Mouse (Mus musculus): ENCODE measurements around the gene Lrp1. TPM values are rescaled to one million over a fixed set of nuclear protein-coding genes. Genes with fewer than 3 reads are reported as not detected.

Gene Lrp1
- total and polyA plus RNA-seq, 3 experiments, result 3.1 to 51.2 (median 11.8) TPM

DNA sequence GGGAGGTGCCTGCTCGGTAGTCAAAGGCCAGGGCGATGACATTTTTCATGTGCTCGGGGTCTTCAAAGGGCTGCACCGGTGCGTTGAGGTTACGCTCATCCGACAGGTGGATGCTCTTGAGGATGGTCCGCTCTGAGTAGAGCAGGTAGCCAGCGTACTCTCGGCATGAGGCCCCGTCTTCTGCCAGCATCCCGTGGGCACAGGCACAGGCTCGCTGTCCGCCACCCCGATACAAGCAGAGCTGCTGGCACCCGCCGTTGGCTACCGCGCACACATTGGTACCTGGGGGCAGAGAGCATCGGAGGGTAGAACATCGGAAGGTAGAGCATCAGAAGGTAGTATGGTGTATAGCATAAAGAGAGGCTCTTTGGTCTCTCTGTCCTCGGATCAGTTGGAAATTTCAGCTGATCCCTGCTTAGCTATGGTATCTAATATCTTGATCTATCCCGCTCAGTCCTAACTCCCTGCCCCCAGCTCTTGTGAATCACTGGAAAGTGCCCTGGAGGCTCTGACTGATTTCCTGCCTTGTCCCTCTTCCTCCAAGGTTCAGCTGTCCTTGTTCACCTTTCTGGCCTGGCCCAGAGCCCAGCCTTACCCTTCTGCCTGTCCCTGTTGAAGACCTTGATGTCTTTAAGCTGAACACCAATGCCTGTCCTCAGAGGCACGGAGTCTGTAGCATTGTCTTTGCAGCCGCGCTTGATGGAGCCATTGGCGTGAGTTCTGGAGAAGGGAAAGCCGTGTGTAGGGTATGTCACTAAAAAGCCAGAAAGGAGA is 54.2 kb downstream of the Lrp1 start:
- no peak overlapping the region for H3K27ac ChIP-seq (ENCODE audit: insufficient read depth, low read depth)
- no peak overlapping the region for H3K4me2 ChIP-seq (ENCODE audit: insufficient read depth, low read depth, poor library complexity, severe bottlenecking)
- dilution Hi-C loops (cut with MboI; ENCODE audit: extremely low pct_ligation_motif_present, extremely low pct_unique_long_range_greater_than_20kb, low sequenced_read_pairs), result no loop called here
- H3K27me3 ChIP-seq (replicated peaks), result no peaks in the 10 kb centered on the region
- TF ChIP-seq JUND (conservative IDR thresholded peaks at IDR 0.05; ENCODE audit: low read depth, low read length) (no peak), POLR2AphosphoS2 (IDR thresholded peaks at IDR 0.05; ENCODE audit: low read depth, low read length) (no peak), MAFK (IDR thresholded peaks at IDR 0.05; ENCODE audit: insufficient replicate concordance, low read length) (no peak), ELF1 (IDR thresholded peaks at IDR 0.05; ENCODE audit: low read depth, low read length) (no peak), BHLHE40 (IDR thresholded peaks at IDR 0.05; ENCODE audit: low read depth, low read length) (no peak), MXI1 (IDR thresholded peaks at IDR 0.05; ENCODE audit: low read depth, low read length) (no peak)
- peaks cover 0 to 19% of the 10 kb centered on the region in 2 experiments; a peak in 2 of 4 replicates for H3K4me1 ChIP-seq (ENCODE audit: control insufficient read depth in 1 of 2, insufficient read depth in 2 of 2)
- no peaks in the 10 kb centered on the region for H3K9me3 ChIP-seq (replicated peaks; ENCODE audit: low read length)
- no peak overlapping the region for H3K9ac ChIP-seq (ENCODE audit: insufficient read depth, low read depth)
- peaks cover 67 to 70% of the 10 kb centered on the region in 2 experiments for H3K36me3 ChIP-seq (replicated peaks in 1 of 2; ENCODE audit: control insufficient read depth in 1 of 2, insufficient read depth in 1 of 2, low read length in 1 of 2)
- H3K79me2 ChIP-seq (replicated peaks; ENCODE audit: control insufficient read depth, extremely low read depth, insufficient read depth, poor library complexity, severe bottlenecking), result no peaks in the 10 kb centered on the region
- no peak overlapping the region for H3K4me3 ChIP-seq (replicated peaks in 1 of 3; ENCODE audit: low read depth in 2 of 3, low read length in 2 of 3, poor library complexity in 1 of 3)
- in situ Hi-C loops (cut with MboI; ENCODE audit: low pct_ligation_motif_present, low pct_unique_long_range_greater_than_20kb, low sequenced_read_pairs), result loop anchor here (10.0 kb wide), 1 partner anchor 168 kb away; the partner anchor contains the start of gene Zbtb39
- no peak for DNase-seq (ENCODE audit: extremely low read depth)

DNA sequence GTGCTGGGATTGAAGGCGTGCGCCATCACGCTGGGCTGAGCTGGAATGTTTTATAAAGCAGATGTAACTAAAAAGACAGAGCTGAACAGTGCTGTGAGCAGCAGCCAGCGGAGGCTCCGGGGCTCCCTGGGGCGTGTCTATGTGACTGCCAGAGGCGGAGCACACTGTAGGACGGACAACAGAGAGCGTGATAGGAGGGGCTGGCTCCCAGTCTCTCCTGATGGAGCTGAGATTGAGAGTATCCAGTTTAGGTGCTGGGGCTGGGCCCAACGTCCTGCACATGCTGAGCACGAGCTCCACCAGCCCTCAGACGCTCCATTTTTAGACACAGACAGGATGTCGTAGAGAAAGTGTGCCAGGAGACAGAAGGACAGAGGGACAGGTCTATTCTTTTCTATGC is 56.6 kb downstream of the Lrp1 start:
- Histone ChIP-seq H3K27me3 (replicated peaks) (no peaks in the 10 kb centered on the region), H3K79me2 (replicated peaks; ENCODE audit: control insufficient read depth, extremely low read depth, insufficient read depth, poor library complexity, severe bottlenecking) (no peaks in the 10 kb centered on the region), H3K4me2 (ENCODE audit: insufficient read depth, low read depth, poor library complexity, severe bottlenecking) (no peak overlapping the region), H3K9me3 (replicated peaks; ENCODE audit: low read length) (no peaks in the 10 kb centered on the region), H3K9ac (ENCODE audit: insufficient read depth, low read depth) (no peak overlapping the region), H3K4me3 (replicated peaks in 1 of 3; ENCODE audit: low read depth in 2 of 3, low read length in 2 of 3, poor library complexity in 1 of 3) (no peak overlapping the region), H3K36me3 (replicated peaks in 1 of 2; ENCODE audit: control insufficient read depth in 1 of 2, insufficient read depth in 1 of 2, low read length in 1 of 2) (peaks cover 74 to 76% of the 10 kb centered on the region in 2 experiments), H3K4me1 (ENCODE audit: control insufficient read depth in 1 of 2, insufficient read depth in 2 of 2) (peaks cover 0 to 16% of the 10 kb centered on the region in 2 experiments; a peak in 2 of 4 replicates), H3K27ac (ENCODE audit: insufficient read depth, low read depth) (no peak overlapping the region)
- dilution Hi-C loops (cut with MboI; ENCODE audit: extremely low pct_ligation_motif_present, extremely low pct_unique_long_range_greater_than_20kb, low sequenced_read_pairs), result no loop called here
- no peak for TF ChIP-seq JUND (conservative IDR thresholded peaks at IDR 0.05; ENCODE audit: low read depth, low read length)
- no peak for TF ChIP-seq MAX (IDR thresholded peaks at IDR 0.05; ENCODE audit: low read length)
- no peak for TF ChIP-seq MAFK (IDR thresholded peaks at IDR 0.05; ENCODE audit: insufficient replicate concordance, low read length)
- no peak for TF ChIP-seq ZNF384 (IDR thresholded peaks at IDR 0.05; ENCODE audit: low read depth, low read length)
- no peak for TF ChIP-seq SMC3 (IDR thresholded peaks at IDR 0.05; ENCODE audit: low read depth, low read length)
- TF ChIP-seq TCF12 (IDR thresholded peaks at IDR 0.05; ENCODE audit: low read depth, low read length), result no peak
- TF ChIP-seq ZKSCAN1 (IDR thresholded peaks at IDR 0.05; ENCODE audit: borderline replicate concordance, low read depth, low read length), result no peak
- no peak for TF ChIP-seq NELFE (IDR thresholded peaks at IDR 0.05; ENCODE audit: low read depth, low read length)
- TF ChIP-seq GABPA (IDR thresholded peaks at IDR 0.05; ENCODE audit: insufficient replicate concordance, low read depth, low read length), result no peak
- no peak for TF ChIP-seq SIN3A (IDR thresholded peaks at IDR 0.05; ENCODE audit: low read length)
- no peak for TF ChIP-seq HCFC1 (IDR thresholded peaks at IDR 0.05; ENCODE audit: low read depth, low read length)
- TF ChIP-seq JUN (IDR thresholded peaks at IDR 0.05; ENCODE audit: insufficient read depth, low read depth, low read length), result no peak
- in situ Hi-C loops (cut with MboI; ENCODE audit: low pct_ligation_motif_present, low pct_unique_long_range_greater_than_20kb, low sequenced_read_pairs), result loop anchor here (10.0 kb wide), 1 partner anchor 170 kb away; the partner anchor contains the start of gene Zbtb39
- DNase-seq (ENCODE audit: extremely low read depth), result no peak
